Mouse (Mus musculus) right cerebral cortex, adult 18-20 months (tissue): Measurements from ENCODE around the gene Gm28042.
A peak's percentile ranks its signal among the peaks of the same experiment; 100 is the strongest.

ENCODE experiments used
- DNase-seq: peaks from one replicate; pipeline ENCODE4 v3.0.0; 2022; ENCODE audit warnings: mixed read lengths

The Gm28042 gene

DNA sequence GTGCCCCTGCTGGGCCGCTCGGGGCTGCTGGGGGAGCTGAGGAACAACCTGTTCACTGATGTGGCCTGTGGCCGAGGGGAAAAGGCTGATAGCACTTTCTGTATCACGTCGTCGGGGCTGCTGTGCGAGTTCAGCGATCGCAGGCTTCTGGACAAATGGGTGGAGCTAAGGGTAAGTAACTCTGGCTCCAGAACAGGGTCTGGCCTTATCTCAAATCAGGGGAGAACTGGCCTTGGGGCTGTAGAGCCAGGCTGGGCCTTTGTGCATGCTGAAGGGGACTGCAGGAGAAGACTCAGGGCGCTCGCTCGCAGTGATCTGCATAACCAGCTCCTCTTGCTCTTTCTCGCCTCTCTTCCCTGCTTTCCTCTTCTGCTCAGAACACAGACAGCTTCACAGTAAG is 14.4 kb upstream of the Gm28042 start:
- DNase-seq, result no peak

DNA sequence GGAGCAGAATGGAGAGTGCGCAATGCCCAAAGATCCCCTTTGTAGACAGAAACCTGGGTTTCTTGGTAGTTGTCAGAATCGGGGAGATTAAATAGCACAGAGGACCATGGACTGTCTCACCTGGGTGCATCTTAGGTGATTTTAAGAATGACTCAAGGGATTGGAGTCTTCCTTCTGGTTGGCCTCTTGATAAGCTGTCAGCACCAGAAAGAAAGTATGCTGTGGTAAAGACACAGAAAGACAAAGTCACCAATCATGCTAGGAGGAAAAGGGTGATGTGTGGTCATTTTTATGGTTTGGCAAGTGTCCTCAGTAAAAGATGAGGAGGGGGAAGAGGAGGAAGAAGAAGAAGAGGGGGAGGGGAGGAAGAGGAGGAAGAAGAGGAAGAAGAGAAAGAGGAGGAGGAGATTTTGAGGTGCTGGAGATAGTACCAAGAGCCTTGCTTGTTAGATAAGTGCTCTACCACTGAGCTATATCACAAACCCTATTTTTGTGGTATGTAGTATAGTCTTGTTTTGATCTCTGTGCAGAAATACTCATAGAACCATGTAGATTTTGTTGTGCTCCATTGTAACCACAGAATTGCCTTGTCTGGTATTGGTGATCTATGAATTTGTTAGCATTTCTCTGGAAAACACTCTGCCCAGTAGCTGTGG is 13.3 kb upstream of the Gm28042 start:
- DNase-seq, result no peak

DNA sequence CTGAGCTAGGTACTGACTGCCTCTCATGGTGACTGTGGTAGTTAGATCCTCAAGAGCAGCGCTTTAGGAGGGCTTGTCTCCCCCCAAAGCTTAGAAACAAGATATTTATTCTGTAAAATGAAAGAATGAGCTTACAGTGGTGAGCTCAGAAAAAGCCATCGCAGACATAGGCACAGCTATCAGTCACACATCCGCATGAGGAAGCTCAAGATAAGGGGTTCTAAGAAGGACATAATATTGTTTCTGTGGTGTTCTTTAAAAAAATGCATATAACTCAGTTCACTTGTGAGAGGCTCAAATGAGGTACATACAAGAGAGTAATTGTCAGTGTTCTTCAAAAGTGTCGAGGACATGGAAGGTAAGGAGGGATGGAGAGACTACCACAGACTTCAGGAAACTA is 11.4 kb upstream of the Gm28042 start:
- no peak for DNase-seq

DNA sequence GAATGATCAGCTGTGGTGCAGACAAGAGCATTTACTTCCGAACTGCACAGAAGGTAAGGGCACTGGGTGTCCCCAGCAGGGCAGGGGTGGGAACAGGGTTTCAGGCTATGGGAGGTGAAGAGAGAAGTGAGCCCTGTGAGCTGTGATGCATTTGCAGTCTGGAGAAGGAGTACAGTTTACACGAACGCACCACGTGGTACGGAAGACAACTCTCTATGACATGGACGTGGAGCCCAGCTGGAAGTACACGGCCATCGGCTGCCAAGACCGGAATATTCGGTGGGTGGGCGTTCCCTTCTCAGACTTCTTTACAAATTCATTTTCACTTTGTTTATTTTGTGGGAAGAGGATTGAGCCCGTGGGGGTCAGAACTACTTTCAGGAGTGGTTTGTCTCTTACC is 9.7 kb upstream of the Gm28042 start:
- no peak for DNase-seq

DNA sequence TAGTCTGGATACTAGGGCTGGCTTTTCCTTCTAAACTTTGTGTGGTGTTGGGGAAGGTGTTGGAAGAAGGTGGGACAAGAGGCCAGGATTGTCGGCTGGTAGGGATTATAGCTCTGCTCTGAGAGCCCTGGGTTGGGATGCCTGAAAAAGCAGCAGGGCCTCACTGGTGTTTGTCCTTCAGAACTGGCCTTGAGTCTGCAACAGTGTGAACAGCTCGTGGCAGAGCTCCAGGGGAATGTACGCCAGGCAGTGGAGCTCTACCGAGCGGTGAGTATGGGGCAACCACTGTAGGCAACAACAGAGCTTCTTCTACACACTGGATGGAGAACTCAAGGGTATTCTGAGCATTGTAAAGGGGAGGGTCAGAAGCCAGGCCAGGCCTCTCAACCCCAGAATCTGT is 3.0 kb upstream of the Gm28042 start:
- DNase-seq, result no peak

DNA sequence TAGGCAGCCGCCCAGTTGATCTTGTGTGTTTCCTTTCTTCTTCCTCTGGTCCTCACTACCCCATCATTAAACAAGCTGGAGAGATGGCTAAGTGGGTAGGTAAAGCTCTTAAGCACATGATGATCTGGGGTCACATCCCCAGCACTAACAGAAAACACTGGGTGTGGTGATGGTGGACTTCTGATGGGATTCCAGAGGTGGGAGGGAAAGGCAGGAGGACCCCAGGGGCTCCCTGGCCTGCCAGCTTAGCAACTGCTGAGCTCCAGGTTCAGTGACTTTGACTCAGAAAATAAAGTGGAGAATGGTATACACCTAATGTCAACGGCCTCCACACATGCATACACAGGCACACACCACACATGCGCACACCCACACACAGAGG is 648 bp downstream of the Gm28042 start:
- no peak for DNase-seq

DNA sequence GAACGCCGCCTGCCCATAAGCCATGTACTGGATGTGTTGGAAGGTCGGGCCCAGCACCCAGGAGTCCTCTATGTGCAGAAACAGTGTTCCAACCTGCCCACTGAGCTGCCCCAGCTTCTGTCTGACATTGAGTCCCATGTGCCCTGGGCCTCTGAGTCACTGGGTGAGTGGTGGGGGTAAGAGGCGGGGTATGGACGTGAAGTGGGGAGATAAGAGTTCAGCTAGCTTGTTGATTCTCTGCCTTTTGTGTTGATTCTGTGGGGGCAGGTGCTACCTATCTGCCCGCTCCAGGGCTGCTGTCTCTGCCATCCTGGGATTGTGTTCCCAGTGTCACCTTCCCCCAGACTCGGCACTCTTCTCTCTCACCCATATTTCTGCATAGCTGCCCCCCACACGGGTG is 3.1 kb downstream of the Gm28042 start:
- no peak for DNase-seq

DNA sequence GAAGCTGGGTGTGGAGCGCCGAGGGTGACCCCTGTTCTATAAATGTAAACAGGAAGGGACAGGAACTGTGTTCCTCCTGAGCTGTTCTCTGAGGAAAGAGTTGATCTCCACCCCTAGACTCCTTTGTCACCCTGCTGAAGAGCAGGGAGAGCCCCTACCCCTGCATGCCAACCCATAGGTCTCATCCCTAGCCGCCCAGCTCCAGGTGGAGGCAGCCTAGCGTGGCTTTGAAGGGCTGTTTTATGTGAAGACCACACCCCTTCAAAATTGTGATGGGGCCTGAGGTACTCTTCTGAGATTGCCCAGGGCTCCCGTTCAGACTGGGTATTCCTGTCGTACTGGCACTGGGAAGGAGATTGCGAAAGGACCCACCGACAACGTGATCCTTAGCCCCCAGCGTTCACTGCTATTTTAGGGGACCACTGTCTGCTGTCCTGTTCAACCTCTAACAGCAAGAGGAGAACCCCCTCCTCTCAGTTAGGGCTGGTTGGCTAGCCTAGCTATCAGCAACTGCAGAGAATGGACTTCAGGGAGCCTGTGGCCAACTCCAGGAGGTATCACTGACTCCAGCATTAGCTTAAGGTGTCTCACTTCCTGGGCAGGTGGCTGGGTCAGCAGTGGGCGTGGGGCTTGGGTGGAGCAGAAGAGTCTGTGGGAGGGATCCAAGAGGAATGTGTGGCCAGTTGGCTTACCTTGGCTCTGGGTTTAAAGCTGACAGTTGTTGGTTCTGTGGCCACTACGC is 5.6 kb downstream of the Gm28042 start, which contains the start of gene Pla2g4b:
Pla2g4b (plus strand) TSS at position 692 of the 742 bp plus-strand sequence.
- no peak for DNase-seq

DNA sequence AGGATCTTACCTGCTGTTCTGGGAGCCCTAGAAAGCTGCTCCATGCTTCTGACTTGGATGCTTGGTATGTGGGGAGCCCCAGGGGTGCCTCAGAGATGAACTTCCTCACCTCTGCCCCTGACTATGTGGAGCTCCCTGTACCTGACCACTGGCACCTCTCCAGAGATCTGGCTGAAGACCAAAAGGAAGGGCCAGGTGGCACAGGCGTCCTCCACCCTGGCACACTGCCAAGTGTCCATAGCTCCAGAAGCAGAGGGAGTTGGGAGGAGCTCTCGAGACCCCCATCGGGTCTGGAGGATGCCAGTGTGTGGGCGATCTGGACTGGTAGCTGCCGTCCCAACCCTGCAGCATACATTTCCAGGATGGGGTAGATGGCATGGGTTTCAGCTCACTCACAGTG is 6.4 kb downstream of the Gm28042 start:
- no peak for DNase-seq

DNA sequence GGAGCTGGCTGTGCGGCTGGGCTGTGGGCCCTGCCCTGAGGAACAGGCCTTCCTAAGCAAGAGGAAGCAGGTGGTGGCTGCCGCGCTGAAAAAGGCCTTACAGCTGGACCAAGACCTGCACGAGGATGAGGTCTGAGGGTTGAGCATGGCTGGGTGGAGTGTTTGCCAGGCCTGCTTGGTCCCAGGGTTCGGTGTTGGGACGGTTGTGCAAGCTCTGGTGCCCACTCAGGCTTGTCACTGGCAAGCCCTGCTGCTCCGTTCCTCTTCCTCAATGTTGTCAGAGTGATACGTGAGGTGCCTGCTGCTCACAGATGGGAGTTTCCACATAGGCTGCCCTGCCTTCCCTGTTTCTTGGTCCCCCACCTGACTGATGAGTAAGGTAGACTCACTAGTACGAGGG is 10.5 kb downstream of the Gm28042 start:
- DNase-seq, result no peak

DNA sequence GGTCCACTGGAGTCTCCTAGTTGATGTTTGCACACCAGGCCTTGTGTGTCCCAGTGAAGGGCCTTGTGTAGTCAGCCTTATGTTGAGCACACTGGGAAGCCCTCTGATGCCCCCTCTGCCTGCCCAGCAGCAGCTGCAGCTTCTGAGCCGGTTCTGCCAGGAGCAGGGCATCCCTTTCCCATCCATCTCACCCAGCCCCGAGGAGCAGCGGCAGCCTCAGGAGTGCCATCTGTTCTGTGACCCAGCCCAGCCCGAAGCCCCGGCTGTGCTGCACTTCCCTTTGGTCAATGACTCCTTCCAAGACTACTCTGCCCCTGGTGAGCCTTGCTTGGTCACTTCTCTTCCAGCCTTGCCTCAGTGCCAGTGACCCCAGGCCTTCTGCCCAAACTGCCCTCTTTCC is 13.7 kb downstream of the Gm28042 start:
- DNase-seq, result no peak

DNA sequence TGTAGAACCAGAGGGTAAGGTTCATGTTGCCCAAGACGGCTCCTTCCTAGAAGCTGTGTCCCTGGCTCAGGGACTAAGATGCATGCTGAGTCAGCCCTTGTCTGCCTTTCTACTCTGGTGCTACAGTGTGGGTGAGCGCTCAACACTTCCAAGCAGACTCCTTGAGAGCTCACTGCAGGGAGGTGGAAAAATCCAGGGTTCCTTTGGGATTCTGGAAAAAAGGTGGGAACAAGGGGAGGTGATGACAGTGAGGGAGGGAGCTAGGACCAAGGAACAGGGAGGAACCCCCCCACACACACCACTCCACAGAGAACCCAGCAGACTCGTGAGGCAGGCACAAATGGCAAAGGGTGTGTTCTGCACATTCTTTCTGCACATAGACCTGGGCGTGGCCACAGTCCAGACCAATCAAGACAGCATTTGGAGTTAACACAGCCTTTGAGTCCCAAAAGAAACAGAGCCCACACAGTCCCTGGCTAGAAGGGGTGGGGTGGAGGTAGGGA is 16.9 kb downstream of the Gm28042 start:
- peak; percentile 85 for DNase-seq

DNA sequence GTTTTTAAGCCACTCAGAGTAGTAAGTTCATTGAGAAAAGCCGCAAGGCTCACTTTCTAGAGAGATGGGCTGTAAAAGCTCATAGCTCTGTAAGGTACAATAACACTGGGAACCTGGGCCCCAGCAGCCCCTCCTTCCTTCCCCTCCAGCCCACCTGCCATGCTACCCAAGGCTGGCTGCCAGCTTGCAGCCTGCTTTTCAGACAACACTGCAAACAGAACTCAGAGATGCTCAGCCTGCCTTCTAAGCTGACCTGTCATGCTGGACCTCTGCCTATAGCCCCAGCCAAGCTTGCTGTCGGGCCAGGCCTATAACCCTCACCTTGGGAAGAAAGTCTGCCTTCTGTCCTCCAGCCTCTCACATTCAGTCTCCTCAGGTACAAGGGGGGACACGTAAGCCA is 17.4 kb downstream of the Gm28042 start:
- no peak for DNase-seq

DNA sequence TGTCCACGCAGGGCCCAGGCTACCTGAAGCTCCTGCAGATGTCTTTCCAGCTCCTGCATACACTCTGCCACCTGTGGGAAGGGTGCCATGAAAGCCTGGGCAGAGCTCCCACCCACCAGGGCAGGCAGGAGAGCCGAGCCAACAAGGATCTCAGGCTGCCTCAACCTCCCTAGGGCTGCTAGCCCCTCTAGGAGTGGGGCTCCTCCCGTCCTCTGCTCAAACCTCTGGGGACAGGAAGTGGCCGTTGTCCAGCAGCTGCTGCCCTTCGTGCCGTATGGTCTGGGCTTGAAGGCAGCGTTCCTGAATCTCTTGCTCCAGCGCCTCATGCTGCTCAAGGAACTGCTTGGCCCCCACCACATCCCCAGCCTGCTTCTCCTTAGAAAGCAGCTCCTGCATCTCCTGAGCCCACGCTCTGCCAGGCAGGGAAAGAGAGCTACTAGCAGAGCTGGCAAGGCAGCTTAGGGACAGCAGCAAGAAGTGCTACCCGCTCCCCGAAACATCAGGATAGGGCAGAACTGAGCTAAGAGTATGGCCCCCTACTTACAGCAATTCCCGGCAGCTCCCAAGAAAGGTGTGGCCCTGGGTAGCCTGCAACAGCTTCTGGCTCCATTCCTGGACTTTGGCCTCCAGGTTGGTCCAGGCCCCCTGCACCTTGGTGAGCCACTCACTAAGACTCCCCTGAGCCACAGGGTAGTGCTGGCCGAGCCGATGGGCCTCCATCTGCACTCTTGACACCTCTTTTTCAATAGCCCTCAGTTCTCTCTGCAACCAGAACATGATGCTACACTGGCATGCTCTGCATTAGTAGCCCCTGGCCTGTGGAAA is 19.4 kb downstream of the Gm28042 start:
- peak; percentile 78 for DNase-seq

DNA sequence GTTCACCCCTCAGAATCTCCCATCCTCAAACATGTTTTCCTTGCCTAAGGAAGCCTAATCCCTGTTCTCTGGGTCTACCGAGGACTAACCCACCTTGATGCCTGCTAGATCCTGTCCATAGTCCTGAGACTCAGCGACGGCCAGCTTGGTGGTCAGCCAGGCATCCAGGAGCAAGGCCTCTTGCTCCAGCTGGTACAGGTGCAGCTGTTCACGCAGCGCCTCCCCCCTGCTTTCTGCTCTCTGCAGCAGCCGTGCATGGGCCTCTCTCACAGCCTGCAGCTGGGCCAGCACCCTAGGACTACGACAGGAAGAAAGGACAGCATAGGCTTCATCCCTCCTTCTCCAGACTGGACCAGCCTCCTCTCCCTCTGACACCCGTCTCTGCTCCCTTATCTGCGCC is 20.9 kb downstream of the Gm28042 start:
- no peak for DNase-seq

DNA sequence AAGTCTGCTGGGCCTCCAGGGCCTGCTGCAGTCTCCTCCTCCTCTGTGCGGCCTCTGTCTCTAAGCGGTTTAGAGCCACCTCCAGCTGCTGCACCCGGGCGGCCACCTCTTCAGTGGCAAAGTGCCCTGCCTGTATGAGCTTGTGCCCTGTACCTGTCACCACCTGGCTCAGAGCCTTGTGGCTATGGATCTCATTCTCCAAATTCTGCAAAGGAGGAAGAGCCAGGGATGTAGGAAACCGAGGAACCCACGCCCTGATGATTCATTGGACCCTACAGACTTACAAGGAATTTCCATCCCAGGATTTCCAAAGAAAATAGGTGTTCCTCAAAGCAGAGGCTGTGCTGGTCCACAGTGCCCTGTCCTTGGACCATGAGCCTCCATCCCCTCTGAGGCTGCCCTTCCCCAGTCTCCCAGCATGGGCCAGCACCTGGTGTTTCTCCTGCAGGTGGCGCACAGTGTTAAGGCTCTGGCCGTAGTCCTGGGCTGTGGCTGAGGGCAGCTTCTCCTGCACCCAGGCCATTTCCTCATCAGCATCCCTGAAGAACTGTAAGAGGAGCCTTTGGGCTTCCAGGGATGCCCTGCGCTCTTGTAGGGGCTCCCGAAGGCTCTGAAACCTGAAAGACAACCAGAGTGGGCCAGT is 22.5 kb downstream of the Gm28042 start:
- peak; percentile 59 for DNase-seq

DNA sequence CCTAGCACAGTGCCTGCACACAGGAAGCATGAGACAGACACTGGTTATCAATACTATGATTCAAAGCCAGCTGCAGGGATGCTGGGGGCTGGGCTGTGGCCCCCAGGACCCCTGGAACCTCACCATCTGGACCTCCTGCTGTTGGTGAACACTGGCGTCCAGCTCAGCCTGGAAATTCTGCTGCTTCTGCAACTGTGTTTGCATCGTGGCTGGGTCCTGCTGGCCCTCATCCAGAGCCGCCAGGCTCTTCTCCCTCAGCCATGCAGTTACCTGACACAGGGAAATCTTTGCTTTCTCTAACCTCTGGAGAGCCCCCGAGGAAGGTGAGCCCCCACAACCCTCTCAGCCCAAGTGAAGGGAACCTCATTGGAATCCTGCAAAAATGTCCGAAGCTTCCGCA is 24.1 kb downstream of the Gm28042 start:
- DNase-seq, result no peak

DNA sequence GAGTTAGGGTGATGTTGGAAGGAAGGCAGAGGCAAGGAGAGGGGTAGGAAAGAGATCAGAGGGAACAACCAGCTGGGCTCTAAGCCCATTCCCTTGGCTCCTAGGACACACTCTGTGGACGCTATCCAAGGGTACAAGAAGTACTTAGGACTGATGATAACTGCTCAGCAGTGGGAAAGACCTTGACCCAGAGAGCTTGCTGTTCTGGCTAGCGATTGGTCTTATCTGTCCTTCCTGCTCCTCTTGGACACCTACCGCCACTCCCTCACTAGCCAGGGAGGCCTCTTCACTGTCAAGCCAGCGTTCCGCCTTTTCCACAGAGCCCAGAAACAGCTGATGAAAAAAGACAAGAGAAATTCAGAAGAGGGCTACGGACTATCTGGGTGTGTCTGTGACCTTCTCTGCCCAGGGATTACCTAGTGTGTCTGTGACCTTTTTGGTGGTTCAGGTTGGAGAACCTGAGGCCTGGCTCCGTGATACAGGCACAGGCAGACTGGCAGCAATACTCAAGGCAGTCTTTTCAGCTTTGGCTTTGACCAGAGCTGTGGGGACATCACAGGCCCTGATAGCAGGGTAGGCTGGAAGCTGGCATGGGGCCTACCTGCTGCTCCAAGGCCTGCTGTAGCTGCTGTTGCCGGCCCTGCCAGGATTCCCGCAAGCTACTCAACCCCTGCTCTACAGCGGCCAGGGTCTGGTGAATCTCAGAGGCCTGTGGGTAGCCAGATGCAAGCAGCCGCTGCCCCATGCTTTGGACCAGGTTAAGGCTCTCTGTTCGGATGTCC is 27.7 kb downstream of the Gm28042 start:
- no peak for DNase-seq

DNA sequence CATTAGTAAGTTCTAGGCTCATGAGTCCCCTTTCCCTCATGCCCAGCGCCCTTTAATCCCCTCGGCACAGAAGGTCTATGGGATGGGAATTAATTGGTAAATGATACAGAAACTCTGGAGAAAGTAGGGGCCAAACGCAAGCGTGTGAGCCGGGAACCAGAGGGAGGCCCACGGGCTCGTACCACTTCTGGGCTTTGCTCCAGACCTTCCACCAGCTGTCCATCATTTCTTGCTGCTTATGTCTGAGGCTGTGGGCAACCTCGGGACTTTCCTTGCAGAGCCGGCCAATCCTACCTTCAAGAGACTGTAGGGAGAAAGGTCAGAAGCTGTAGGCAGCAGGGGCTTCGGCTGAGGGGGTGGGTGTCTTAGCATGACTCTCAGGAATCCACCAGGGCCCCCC is 28.6 kb downstream of the Gm28042 start:
- DNase-seq, result no peak

DNA sequence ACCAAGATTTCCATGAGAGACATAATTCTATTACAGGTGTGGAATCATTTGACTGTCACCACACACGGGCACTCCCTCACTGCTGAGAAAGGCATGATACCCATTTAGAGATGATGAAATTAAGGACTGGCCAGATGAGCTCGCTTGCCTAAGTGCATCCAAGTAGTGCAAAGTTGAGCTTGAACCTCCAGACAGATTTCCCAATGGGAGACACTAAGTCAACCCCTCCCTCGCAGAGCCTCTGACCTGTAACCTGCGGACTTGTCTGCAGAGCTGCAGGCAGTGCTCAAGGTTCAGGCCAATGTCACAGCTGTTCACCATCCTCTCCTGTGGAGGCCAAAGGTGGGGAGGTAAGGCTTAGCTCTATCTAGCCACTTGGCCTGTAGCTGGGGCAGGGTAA is 31.5 kb downstream of the Gm28042 start:
- no peak for DNase-seq

DNA sequence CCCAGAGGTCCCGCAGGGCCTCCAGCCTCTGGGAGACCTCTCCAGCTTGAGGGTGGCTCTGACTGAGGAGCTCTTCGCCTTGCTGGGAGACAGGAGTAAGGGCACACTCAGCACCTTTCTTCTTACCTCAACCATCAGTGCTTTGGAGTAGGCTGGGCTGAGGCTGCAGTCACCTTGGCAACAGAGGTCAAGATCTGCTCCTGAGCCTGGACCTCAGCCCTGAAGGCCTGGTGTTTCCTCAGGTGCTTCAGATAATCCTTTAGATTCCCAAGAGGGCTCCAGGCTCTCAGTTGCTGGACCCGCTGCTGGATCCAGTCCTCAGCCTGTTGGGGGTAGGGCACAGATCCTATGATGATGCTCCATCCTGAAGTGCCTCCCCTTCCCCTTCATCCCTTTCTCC is 32.2 kb downstream of the Gm28042 start:
- DNase-seq, result no peak

DNA sequence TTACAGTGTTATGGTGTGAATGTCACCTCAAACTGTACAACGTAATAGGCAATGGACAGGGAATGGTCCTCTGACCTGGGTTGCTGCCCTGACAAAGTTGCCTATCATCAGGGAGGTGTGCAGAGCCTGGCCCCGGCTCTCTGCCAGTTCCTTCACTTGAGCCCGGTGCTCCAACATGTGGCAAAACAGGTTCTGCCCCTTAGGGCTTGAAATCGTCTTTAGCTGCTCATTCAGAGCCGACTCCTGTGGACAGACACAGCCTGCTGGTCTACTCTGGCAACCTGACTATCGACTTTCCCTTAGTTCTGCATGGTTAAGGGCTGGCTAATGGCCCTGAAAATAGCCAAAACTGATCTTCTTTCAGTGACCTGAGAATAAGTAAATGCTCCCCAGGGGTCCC is 32.9 kb downstream of the Gm28042 start:
- no peak for DNase-seq
